Mouse (Mus musculus) heart, embryonic 13.5 days (tissue): ENCODE results near the gene Wls. TPM values are rescaled to one million over a fixed set of nuclear protein-coding genes. Genes with fewer than 3 reads are reported as not detected.

ENCODE experiments used
- ATAC-seq: fragments of 200-750 bp; cut with Nextera tagmentation; 2 replicates; pipeline ENCODE4 v1.8.0; 2017; ENCODE audit warnings: moderate TSS enrichment; ENCODE audit not compliant: insufficient number of reproducible peaks, low FRiP score, low TSS enrichment; ENCODE audit errors: extremely low read depth
- H3K27ac ChIP-seq: fragments of 300-500 bp; sonication (generic); replicated peaks from 2 replicates; pipeline ENCODE4 v1.5.1; 2015; ENCODE audit warnings: moderate library complexity, mild to moderate bottlenecking, inconsistent platforms
- H3K27me3 ChIP-seq: fragments of 300-500 bp; sonication (generic); replicated peaks from 2 replicates; pipeline ENCODE4 v1.6.1; 2015; ENCODE audit warnings: mild to moderate bottlenecking, inconsistent platforms
- H3K36me3 ChIP-seq: fragments of 300-500 bp; sonication (generic); 2 replicates; pipeline ENCODE4 v1.6.1; 2015; ENCODE audit warnings: mild to moderate bottlenecking, inconsistent platforms
- H3K4me1 ChIP-seq: fragments of 300-500 bp; sonication (generic); 2 replicates; pipeline ENCODE4 v1.6.1; 2015; ENCODE audit warnings: inconsistent platforms
- H3K4me2 ChIP-seq: fragments of 300-500 bp; sonication (generic); 2 replicates; pipeline ENCODE4 v1.6.1; 2015; ENCODE audit warnings: inconsistent platforms, mild to moderate bottlenecking, moderate library complexity
- H3K4me3 ChIP-seq: fragments of 300-500 bp; sonication (generic); 2 replicates; pipeline ENCODE4 v1.5.1; 2015; ENCODE audit warnings: moderate library complexity, mild to moderate bottlenecking, inconsistent platforms
- H3K9ac ChIP-seq: fragments of 300-500 bp; sonication (generic); 2 replicates; pipeline ENCODE4 v1.6.1; 2015; ENCODE audit warnings: inconsistent platforms, mild to moderate bottlenecking, moderate library complexity
- H3K9me3 ChIP-seq: fragments of 300-500 bp; sonication (generic); 2 replicates; pipeline ENCODE4 v1.6.1; 2016; ENCODE audit warnings: inconsistent platforms
- WGBS: fragments of 180-500 bp; shearing (Covaris S2); methylation state at CpG from one replicate; pipeline ENCODE4 v1.1.7; 2015; ENCODE audit warnings: mixed read lengths; 5-methylcytosine and 5-hydroxymethylcytosine counted together
- polyA plus RNA-seq: library from polyadenylated mRNA; unstranded; fragments of >200 nt; fragmentation: Nextera tagmentation; extraction: Ambion mirVana; gene quantifications from 2 replicates; pipeline ENCODE4 v1.2.1, GENCODE M21; 2015

The Wls gene
- polyA plus RNA-seq, 1 experiment from 2014 or later, result 131 TPM

GRCm38 (mm10) chr3:159857112-159857511 is 17.6 kb downstream of the Wls start:
- Histone ChIP-seq H3K4me2 (no peak overlapping the region), H3K4me1 (peaks cover under 1% of the 10 kb centered on the region; the same call in 1 of the 2 replicates), H3K36me3 (peaks cover 9% of the 10 kb centered on the region), H3K27ac (no peak overlapping the region), H3K27me3 (no peaks in the 10 kb centered on the region), H3K4me3 (no peak overlapping the region), H3K9me3 (no peaks in the 10 kb centered on the region), H3K9ac (no peak overlapping the region)
- no peak for ATAC-seq
- WGBS, result 91% methylated on average over 1 of the region's 1 CpGs

DNA sequence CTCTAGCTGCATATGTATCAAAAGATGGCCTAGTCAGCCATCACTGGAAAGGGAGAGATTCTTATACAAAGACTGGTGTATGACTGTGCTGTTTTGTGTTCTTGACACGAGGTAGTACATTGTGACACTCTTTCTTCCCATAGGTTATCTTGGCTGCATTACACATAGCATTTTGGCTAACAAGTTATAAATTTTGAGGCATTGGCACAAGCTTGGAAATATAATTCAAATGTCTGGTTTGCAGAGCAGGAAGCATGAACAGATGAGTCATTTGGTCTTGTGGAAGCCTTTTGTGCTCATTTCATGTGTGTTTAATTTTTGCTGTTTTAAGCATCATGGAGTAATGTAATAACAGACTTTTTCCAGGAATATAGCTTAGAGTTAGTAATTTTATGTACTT is 26.2 kb downstream of the Wls start:
- H3K36me3 ChIP-seq, result peaks cover 2% of the 10 kb centered on the region
- WGBS, result 86% methylated on average over 1 of the region's 1 CpGs
- 0 out of 2 replicates have a peak, but pooled peaks cover 5% of the 10 kb centered on the region for H3K4me1 ChIP-seq
- H3K4me2 ChIP-seq, result no peak overlapping the region
- no peak overlapping the region for H3K4me3 ChIP-seq
- no peaks in the 10 kb centered on the region for H3K27me3 ChIP-seq
- no peak for ATAC-seq
- H3K9ac ChIP-seq, result no peak overlapping the region
- no peaks in the 10 kb centered on the region for H3K9me3 ChIP-seq
- H3K27ac ChIP-seq, result no peak overlapping the region

GRCm38 (mm10) chr3:159878983-159879382 is 39.5 kb downstream of the Wls start:
- Histone ChIP-seq H3K4me3 (no peak overlapping the region), H3K9me3 (no peaks in the 10 kb centered on the region), H3K36me3 (peaks cover 41% of the 10 kb centered on the region), H3K4me2 (no peak overlapping the region), H3K27ac (no peak overlapping the region), H3K4me1 (peaks cover 22% of the 10 kb centered on the region), H3K9ac (no peak overlapping the region), H3K27me3 (no peaks in the 10 kb centered on the region)
- no peak for ATAC-seq

DNA sequence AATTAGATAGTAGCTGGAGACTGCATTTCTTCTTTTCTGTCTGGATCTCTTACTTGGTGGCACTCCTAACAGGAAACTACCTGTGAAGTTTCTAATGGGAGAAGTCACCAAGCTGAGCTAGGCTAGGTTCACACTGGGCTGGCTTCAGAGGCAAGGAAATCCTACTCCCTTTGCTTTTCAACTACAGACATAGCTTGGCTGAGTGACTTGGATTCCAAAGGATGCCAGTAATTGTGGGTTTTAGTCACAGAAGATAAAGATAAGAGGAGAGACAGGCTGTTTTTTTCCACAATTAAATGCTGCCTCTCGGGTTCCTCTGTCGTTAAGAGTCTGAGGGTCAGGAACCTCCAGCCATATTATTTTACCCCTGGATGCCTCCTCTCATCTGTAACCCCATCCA is 43.9 kb downstream of the Wls start:
- H3K9ac ChIP-seq, result no peak overlapping the region; the same call in 1 of the 2 replicates
- no peak overlapping the region for H3K4me3 ChIP-seq
- H3K27me3 ChIP-seq, result no peaks in the 10 kb centered on the region
- 12% methylated on average over 2 of the region's 2 CpGs for WGBS
- H3K9me3 ChIP-seq, result no peaks in the 10 kb centered on the region
- peaks cover 54% of the 10 kb centered on the region for H3K4me1 ChIP-seq
- H3K27ac ChIP-seq, result peak overlapping the region; percentile 54
- no peak for ATAC-seq
- H3K4me2 ChIP-seq, result no peak overlapping the region
- H3K36me3 ChIP-seq, result peaks cover 6% of the 10 kb centered on the region; the same call in 1 of the 2 replicates

DNA sequence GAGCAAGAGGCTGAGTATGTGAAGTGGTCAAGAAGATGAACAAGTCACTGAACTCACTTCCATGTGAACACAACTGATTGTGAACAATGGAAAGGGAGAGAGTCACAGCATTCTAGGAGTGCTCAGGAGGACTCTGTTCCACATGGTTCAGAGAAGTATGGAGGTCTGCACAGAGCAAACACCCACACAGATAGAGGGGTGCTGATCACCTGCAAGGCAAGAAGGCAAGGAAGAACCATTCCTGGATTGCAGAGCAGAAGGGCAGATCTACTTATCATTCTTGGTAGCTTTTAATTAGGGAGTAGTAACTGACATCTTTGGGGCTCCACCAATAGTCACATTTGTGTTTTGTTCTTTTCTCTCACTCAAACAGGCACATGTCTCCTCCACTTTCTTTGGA is 45.3 kb downstream of the Wls start:
- no peaks in the 10 kb centered on the region for H3K27me3 ChIP-seq
- H3K36me3 ChIP-seq, result peaks cover 6% of the 10 kb centered on the region; the same call in 1 of the 2 replicates
- H3K9ac ChIP-seq, result peak overlapping the region; percentile 48
- no peak for ATAC-seq
- H3K9me3 ChIP-seq, result no peaks in the 10 kb centered on the region
- no peak overlapping the region for H3K4me3 ChIP-seq
- H3K4me1 ChIP-seq, result peaks cover 54% of the 10 kb centered on the region
- H3K27ac ChIP-seq, result peak overlapping the region; percentile 89
- H3K4me2 ChIP-seq, result peak overlapping the region; percentile 55

- Histone ChIP-seq H3K9ac (peak overlapping the region; percentile 48), H3K27ac (peak overlapping the region; percentile 89), H3K4me2 (peak overlapping the region; percentile 55), H3K36me3 (peaks cover 6% of the 10 kb centered on the region; the same call in 1 of the 2 replicates), H3K9me3 (no peaks in the 10 kb centered on the region), H3K27me3 (no peaks in the 10 kb centered on the region), H3K4me1 (peaks cover 56% of the 10 kb centered on the region), H3K4me3 (no peak overlapping the region)
- peak; percentile 68; the same call in 1 of the 2 replicates for ATAC-seq
- WGBS, result 4% methylated on average over 3 of the region's 3 CpGs
These were observed 45.8 kb downstream of the Wls start for GRCm38 (mm10) chr3:159885271-159885670.

DNA sequence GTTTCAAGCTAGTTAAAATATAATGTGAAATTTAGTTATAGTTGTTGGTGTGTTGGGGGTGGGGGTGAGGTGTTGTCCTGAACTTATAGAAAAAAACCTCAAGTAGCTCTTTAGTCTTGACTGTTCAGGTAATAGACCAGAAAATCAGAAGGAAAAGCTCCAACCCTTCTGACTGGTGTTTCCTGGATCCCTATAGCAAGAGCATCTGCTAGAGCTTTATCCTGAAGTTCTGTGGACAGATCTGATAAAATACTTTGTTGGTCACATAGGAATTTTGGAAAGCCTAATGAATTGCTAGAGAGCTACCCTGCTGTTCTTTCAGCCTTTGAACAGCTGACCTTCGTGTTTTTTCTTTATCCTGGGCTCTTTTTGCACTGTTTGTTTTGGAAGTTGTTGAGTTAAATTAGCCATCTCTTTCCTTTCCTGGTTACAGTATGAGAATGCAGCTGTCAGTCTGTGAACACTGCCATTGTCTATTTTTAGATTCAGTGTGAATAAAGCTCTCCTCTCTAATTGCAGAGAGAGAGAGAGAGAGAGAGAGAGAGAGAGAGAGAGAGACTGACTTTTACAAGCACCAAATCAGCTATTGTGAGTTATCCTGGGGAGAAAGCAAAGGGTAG is 46.4 kb downstream of the Wls start:
- no peak for ATAC-seq
- Histone ChIP-seq H3K9ac (peak overlapping the region; percentile 62; the same call in 1 of the 2 replicates), H3K4me2 (peak overlapping the region; percentile 55), H3K4me1 (peaks cover 59% of the 10 kb centered on the region), H3K4me3 (no peak overlapping the region), H3K27me3 (no peaks in the 10 kb centered on the region), H3K36me3 (peaks cover 6% of the 10 kb centered on the region; the same call in 1 of the 2 replicates), H3K9me3 (no peaks in the 10 kb centered on the region), H3K27ac (peak overlapping the region; percentile 89)
- WGBS, result 3% methylated on average over 1 of the region's 1 CpGs

DNA sequence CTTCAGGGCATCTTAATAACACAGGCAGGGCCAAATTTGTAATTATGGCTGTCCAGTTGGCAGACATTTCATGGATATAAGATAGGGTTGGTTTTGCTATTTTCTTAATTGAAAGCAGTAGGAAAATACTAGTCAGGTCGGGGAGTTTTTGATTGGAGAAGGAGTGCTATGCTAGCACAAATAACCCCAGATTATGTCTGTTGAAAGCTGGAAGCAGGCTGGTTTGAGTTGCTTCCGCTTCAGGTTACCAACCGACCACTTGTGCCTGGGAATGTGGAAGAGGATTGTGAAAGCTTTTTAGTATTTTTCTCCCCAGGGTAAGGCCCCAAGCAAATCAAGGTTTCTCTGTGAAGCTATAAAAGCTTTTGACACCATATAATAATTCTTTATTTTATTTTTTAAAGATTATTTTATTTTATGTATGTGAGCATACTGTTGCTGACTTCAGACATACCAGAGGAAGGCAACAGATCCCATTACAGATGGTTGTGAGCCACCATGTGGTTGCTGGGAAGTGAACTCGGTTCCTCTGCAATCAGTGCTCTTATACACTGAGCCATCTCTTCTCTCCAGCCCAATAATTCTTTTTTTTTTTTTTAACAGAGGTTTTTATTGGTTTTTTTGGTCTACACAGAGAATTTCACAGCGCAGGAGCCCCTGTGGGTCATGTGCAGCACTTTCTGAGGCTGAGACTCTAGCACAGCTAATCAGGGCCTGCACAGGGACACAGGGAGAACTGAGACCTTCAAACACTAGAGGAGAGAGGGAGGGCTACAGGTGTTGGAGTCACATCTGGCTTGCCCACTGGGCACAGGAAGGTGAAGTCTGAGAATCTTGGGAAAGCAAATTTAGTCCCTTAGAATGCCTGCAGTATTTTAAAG is 50.9 kb downstream of the Wls start:
- Histone ChIP-seq H3K4me1 (peaks cover 38% of the 10 kb centered on the region), H3K9ac (no peak overlapping the region), H3K9me3 (no peaks in the 10 kb centered on the region), H3K4me2 (no peak overlapping the region), H3K27me3 (no peaks in the 10 kb centered on the region), H3K4me3 (no peak overlapping the region), H3K36me3 (no peaks in the 10 kb centered on the region), H3K27ac (no peak overlapping the region)
- no peak for ATAC-seq
- 68% methylated on average over 5 of the region's 5 CpGs for WGBS

- Histone ChIP-seq H3K4me3 (no peak overlapping the region), H3K36me3 (no peaks in the 10 kb centered on the region), H3K4me2 (no peak overlapping the region), H3K27me3 (no peaks in the 10 kb centered on the region), H3K27ac (no peak overlapping the region), H3K9ac (no peak overlapping the region), H3K4me1 (peaks cover 32% of the 10 kb centered on the region), H3K9me3 (no peaks in the 10 kb centered on the region)
- WGBS, result 83% methylated on average over 8 of the region's 8 CpGs
- no peak; the same call in 1 of the 2 replicates for ATAC-seq
These were observed 51.7 kb downstream of the Wls start for GRCm38 (mm10) chr3:159891057-159891752.

- ATAC-seq, result no peak
- H3K27me3 ChIP-seq, result no peaks in the 10 kb centered on the region
- H3K4me1 ChIP-seq, result peaks cover 8% of the 10 kb centered on the region
- H3K27ac ChIP-seq, result no peak overlapping the region
- 90% methylated on average over 1 of the region's 1 CpGs for WGBS
- no peak overlapping the region for H3K4me2 ChIP-seq
- H3K36me3 ChIP-seq, result peaks cover 66% of the 10 kb centered on the region
- no peak overlapping the region for H3K9ac ChIP-seq
- H3K4me3 ChIP-seq, result no peak overlapping the region
- H3K9me3 ChIP-seq, result no peaks in the 10 kb centered on the region
These were observed 67.9 kb downstream of the Wls start for GRCm38 (mm10) chr3:159907329-159907728.
